Mouse (Mus musculus): ENCODE results near the gene Ankrd39.

DNA sequence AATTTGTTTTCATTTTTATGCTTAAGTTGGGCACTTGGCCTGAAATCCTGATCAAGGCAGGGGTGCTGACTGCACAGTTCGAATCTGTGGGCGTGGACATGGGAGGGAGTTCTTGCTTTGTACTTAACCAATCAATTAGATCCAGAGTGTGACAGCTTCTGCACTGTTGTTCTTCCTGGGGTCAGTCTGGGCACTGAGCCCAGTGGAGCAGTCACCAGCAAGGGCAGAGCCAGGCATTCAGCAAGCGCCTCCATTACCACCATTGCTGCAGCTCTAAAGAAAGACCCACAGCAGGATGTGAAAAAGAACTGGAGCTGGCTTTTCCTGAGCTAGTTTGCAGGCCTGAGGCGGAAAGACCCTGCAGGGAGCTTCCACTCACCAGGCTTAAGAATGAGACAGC, 48.9 kb upstream of the Ankrd39 start:
- TF ChIP-seq POLR2A (IDR thresholded peaks at IDR 0.05; ENCODE audit: insufficient read depth, low read length), result no peak
- TF ChIP-seq CTCF (IDR thresholded peaks at IDR 0.05; ENCODE audit: low read depth, low read length), result no peak
- no peak for TF ChIP-seq EP300 (IDR thresholded peaks at IDR 0.05; ENCODE audit: insufficient read depth, low read depth, low read length)

Data from ES-Bruce4 (cell line).